Mouse (Mus musculus): ENCODE results near the gene Rnf144a.

GRCm38 (mm10) chr12:26414451-26415103 is 477 bp downstream of the Rnf144a start:
- TF ChIP-seq CTCF (IDR thresholded peaks at IDR 0.05; ENCODE audit: low read depth) (no peak), EP300 (IDR thresholded peaks at IDR 0.05; ENCODE audit: low read depth) (no peak)

Measured in liver, postnatal 0 days (tissue).